Mouse (Mus musculus) forebrain, embryonic 11.5 days (tissue): ENCODE measurements at regions not wholly inside any gene's neighbourhood (a gene's known extent, or its start where the extent isn't known, plus 50 kb on each side); places are given as distances from the start of the nearest gene placed in this dataset.

Experiments
- ATAC-seq: fragments of 200-750 bp; cut with Nextera tagmentation; replicated peaks from 2 replicates; pipeline ENCODE4 v1.8.0; 2017; ENCODE audit warnings: moderate TSS enrichment; ENCODE audit not compliant: low FRiP score
- DNase-seq: peaks from one replicate; pipeline ENCODE4 v3.0.0-alpha.2; 2017; ENCODE audit warnings: low spot score
- H3K27ac ChIP-seq: fragments of 300-500 bp; sonication (generic); 2 replicates; pipeline ENCODE4 v1.5.1; 2014; ENCODE audit warnings: low read depth, low read length
- H3K27me3 ChIP-seq: fragments of 300-500 bp; sonication (generic); 2 replicates; pipeline ENCODE4 v1.6.1; 2014; ENCODE audit warnings: mild to moderate bottlenecking, low read length, mixed read lengths; ENCODE audit not compliant: control insufficient read depth, insufficient read depth
- H3K36me3 ChIP-seq: fragments of 300-500 bp; sonication (generic); 2 replicates; pipeline ENCODE4 v1.6.1; 2014; ENCODE audit warnings: mild to moderate bottlenecking, low read length, moderate library complexity, mixed read lengths; ENCODE audit not compliant: control insufficient read depth, insufficient read depth
- H3K4me1 ChIP-seq: fragments of 300-500 bp; sonication (generic); replicated peaks from 2 replicates; pipeline ENCODE4 v1.6.1; 2014; ENCODE audit warnings: low read length, mixed read lengths; ENCODE audit not compliant: control insufficient read depth, insufficient read depth
- H3K4me2 ChIP-seq: fragments of 300-500 bp; sonication (generic); 2 replicates; pipeline ENCODE4 v1.6.1; 2014; ENCODE audit warnings: low read depth, mild to moderate bottlenecking, low read length, moderate library complexity, mixed read lengths; ENCODE audit not compliant: severe bottlenecking
- H3K4me3 ChIP-seq: fragments of 300-500 bp; sonication (generic); 2 replicates; pipeline ENCODE4 v1.5.1; 2014; ENCODE audit warnings: low read depth, low read length
- H3K9ac ChIP-seq: fragments of 300-500 bp; sonication (generic); 2 replicates; pipeline ENCODE4 v1.6.1; 2014; ENCODE audit warnings: low read length
- H3K9me3 ChIP-seq: fragments of 300-500 bp; sonication (generic); 2 replicates; pipeline ENCODE4 v1.6.1; 2016; ENCODE audit warnings: low read length, mixed read lengths; ENCODE audit not compliant: control insufficient read depth
- WGBS: fragments of 180-500 bp; shearing (Covaris S2); extraction: QIAGEN DNeasy Blood & Tissue Kit; methylation state at CpG from one replicate; pipeline ENCODE4 v1.1.7; 2014; 5-methylcytosine and 5-hydroxymethylcytosine counted together

GRCm38 (mm10) chr16:95647854-95648253, 54.0 kb upstream of the Ets2 start:
- Histone ChIP-seq H3K9me3 (no peaks in the 10 kb centered on the region), H3K4me1 (no peaks in the 10 kb centered on the region), H3K9ac (no peak overlapping the region), H3K27ac (no peak overlapping the region), H3K4me3 (no peak overlapping the region), H3K27me3 (no peaks in the 10 kb centered on the region), H3K36me3 (no peaks in the 10 kb centered on the region), H3K4me2 (no peak overlapping the region)
- 20% methylated on average over 13 of the region's 13 CpGs for whole genome bisulfite sequencing
- ATAC-seq (peak; percentile 46; the same call in 1 of the 2 replicates), DNase-seq (peak; percentile 85)

DNA sequence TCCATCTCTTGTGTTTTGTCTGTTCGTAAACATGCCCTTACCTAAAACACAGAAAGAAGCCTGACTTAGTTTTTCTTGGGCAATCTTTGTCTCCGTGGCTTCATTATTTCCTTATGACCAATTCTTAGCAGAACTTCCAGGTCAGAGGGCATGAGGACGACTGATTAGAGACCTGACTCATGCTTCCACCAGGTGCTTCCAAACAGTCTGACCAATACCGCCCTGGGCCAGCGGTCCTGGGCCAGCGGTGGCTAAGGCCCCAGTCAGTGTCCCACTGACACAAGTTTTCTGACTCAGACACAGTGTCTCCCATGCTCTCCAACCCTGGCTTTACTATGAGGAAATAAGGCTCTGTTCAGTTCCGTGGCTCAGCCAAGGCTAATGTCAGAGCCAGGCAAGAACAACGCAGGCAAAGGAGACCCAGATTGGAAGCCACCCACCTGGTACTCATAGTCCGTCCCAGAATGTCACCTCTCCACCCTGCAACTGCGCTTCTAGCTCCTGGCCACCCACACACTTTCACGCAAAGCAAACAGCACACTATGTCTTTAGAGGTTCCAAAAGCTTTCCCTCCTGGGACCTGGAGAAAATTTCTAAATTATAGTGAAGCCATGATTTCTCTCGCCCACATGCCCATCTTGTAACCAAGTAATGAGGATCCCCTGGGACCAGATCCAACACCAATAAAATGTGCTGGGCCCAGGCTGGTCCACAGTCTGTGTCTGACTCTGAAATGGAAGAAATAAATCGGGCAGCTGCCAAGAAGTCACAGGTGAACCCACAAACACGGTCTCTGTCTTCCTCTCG, 56.6 kb upstream of the Erg start:
- Histone ChIP-seq H3K4me1 (no peaks in the 10 kb centered on the region), H3K9ac (no peak overlapping the region), H3K27ac (no peak overlapping the region), H3K27me3 (no peaks in the 10 kb centered on the region), H3K36me3 (no peaks in the 10 kb centered on the region), H3K9me3 (no peaks in the 10 kb centered on the region), H3K4me2 (no peak overlapping the region), H3K4me3 (no peak overlapping the region)
- ATAC-seq (no peak), DNase-seq (no peak)
- 90% methylated on average over 15 of the region's 15 CpGs for WGBS

DNA sequence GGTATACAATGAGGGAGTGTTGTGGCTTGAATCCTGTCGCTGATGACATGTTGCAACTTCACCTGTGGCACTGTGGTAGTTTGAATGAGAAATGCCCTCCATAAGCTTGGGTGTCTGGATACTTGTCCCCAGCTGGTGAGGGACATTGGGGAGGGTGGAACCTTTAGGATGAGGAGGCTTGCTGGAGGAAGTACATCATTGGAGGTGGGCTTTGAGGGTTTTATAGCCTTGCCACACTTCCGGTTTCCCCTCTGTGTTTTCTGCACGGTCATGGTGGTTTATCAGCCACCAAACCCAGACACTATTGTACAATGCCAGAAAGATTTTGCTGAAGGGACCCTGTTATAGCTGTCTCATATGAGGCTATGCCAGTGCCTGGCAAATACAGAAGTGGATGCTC, 54.3 kb upstream of the Erg start:
- no peaks in the 10 kb centered on the region for H3K36me3 ChIP-seq
- no peak overlapping the region for H3K9ac ChIP-seq
- WGBS = 94% methylated on average over 3 of the region's 3 CpGs
- no peak overlapping the region for H3K4me3 ChIP-seq
- H3K27me3 ChIP-seq = no peaks in the 10 kb centered on the region
- no peak for DNase-seq
- H3K4me2 ChIP-seq = no peak overlapping the region
- ATAC-seq = no peak
- H3K9me3 ChIP-seq = no peaks in the 10 kb centered on the region
- H3K27ac ChIP-seq = no peak overlapping the region
- H3K4me1 ChIP-seq = no peaks in the 10 kb centered on the region

DNA sequence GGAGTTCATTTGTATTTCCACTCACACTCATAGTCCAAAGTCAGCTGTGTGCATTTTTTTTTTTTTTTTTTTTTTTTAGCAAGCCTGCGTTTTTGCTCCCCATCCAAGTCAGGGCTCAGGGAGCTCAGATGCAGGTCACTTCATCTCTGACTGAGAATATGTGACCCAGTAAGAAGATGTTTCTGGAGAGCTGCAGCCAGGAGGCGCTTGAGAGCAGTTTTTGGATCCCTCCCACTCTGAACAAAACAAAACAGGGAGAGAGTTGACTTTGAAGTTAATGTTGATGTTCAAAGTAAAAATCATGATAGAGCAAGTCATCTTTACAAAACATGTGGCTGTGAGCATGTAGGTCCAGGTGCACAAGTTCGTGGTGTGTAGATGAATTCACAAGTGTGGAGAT, 53.3 kb upstream of the Erg start:
- WGBS = 87% methylated on average over 3 of the region's 3 CpGs

DNA sequence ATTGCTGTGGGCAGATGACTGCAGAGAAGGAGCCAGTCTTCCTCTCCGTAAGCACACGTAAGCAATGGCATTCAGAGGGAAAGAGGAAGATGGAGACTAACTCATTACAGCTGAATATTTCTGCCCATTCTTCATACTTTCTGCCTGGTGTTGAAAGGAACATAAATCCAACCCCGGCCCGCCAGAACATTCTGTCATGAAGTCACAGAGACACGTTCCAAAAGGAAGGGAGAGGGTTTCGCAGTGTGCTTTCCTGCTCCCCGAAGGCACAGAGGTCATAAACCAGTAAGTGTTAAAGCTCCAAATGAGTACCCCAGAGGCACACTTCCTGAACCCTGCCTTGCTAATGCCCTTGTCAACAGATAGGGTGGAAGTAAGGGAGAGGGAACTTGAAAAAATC, 51.5 kb upstream of the Erg start:
- H3K9me3 ChIP-seq = no peaks in the 10 kb centered on the region
- no peaks in the 10 kb centered on the region for H3K27me3 ChIP-seq
- H3K4me3 ChIP-seq = no peak overlapping the region
- H3K27ac ChIP-seq = no peak overlapping the region
- H3K4me1 ChIP-seq = no peaks in the 10 kb centered on the region
- no peaks in the 10 kb centered on the region for H3K36me3 ChIP-seq
- H3K9ac ChIP-seq = no peak overlapping the region
- 84% methylated on average over 7 of the region's 7 CpGs for WGBS
- ATAC-seq = no peak
- H3K4me2 ChIP-seq = no peak overlapping the region
- no peak for DNase-seq

More for the DNA sequence above, 53.3 kb upstream of the Erg start:
- Histone ChIP-seq H3K27ac (no peak overlapping the region), H3K36me3 (no peaks in the 10 kb centered on the region), H3K4me3 (no peak overlapping the region), H3K4me1 (no peaks in the 10 kb centered on the region), H3K9me3 (no peaks in the 10 kb centered on the region), H3K9ac (no peak overlapping the region), H3K4me2 (no peak overlapping the region), H3K27me3 (no peaks in the 10 kb centered on the region)
- no peak for DNase-seq
- ATAC-seq = no peak

- Histone ChIP-seq H3K27me3 (no peaks in the 10 kb centered on the region), H3K4me2 (no peak overlapping the region), H3K4me3 (no peak overlapping the region), H3K9me3 (no peaks in the 10 kb centered on the region), H3K9ac (no peak overlapping the region), H3K36me3 (no peaks in the 10 kb centered on the region), H3K4me1 (no peaks in the 10 kb centered on the region), H3K27ac (no peak overlapping the region)
- no peak for DNase-seq
- no peak for ATAC-seq
- WGBS = 85% methylated on average over 7 of the region's 7 CpGs
Measured at GRCm38 (mm10) chr16:95636615-95637014, 50.2 kb upstream of the Erg start.
